Mouse (Mus musculus) kidney, postnatal 10 days (tissue): Measurements from ENCODE around the gene Dus4l.
"Not testable (repeated sequence)": the region's sequence is repeated elsewhere in the genome, so short reads cannot be mapped to it uniquely, and the experiment has no call there.

Experiments
- DNase-seq: peaks from one replicate; pipeline ENCODE4 v3.0.0; 2021; ENCODE audit warnings: mixed read lengths

The Dus4l gene

GRCm38 (mm10) chr12:31654197-31654964 is at the start of gene Dus4l, which contains the start of gene Cog5:
Gene Dus4l (minus strand): TSS chr12:31654826.
Gene Cog5 (plus strand): TSS chr12:31654869.
- DNase-seq = peak; percentile 96

GRCm38 (mm10) chr12:31703904-31704303 is 49.3 kb upstream of the Dus4l start:
- no peak for DNase-seq

- DNase-seq = no peak
Measured at GRCm38 (mm10) chr12:31701411-31701810, 46.8 kb upstream of the Dus4l start.

DNA sequence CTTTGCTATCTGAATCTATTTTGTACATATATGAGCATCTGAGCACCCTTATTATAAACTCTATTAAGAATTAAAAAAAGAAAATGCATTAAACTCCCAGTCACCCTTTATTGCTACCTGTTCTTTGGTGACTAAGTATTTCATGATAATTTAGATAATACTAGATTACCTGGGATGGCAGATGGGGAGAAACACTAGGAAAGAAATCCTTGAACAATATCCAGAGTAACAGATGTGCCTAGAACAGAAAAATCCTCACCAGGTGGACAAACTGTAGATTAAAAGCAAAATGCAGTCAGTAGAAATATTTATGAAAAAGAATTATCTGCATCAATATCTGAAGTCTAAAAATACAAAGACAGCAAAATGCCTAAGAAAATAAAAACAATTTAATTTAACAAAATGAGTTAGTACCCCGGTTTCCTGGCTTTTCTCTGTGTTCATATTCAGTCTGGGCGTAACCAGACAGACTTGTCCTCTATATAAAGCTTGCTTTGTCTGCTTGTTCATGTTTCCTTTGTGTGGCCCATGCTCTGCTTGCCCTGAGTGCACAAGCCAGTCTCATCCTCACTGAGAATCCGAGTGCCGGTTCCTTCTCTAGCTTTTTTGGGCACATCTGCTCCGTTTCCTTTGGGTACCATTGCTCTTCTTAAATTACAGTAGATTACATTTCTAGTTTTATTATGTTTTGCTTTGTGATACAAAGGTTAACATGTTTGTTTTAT is 46.2 kb upstream of the Dus4l start:
- DNase-seq = no peak

DNA sequence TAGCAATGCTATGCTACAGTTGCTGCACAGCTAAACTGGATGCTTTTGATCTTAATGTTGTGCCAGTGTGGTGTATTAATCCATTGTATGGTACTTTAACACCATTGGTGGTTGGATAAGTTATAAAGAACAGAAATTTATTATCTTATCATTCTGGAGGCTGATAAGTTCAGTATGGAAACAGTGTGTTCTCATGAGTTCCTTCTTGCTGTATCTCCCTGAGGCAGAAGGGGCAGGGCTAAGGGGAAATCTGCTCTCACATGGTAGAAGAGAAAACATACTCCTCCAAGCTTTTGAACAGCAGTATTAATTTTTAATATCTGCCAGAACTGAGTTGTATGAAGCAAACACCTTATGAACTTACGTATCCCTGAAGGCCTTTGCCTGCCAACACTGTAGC is 38.7 kb upstream of the Dus4l start:
- DNase-seq = no peak

DNA sequence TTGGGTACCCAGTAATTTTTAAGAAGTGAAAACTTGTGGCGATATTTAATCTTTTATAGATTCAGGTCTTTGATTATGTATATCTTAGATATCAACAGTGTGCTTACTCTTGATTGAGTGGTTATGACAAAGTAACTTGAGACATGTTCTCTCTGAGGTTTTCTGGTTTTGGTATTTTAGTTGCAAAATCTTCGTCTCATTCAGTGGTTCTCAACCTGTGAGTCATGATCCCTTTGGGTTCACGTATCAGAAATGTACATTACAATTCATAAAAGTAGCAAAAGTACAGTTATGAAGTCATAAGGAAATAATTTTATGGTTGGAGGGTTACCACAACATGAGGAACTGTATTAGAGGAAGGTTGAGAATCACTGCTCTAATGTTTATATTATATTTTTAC is 32.1 kb upstream of the Dus4l start:
- DNase-seq = no peak

GRCm38 (mm10) chr12:31667187-31667586 is 12.6 kb upstream of the Dus4l start:
- DNase-seq = no peak

GRCm38 (mm10) chr12:31665999-31666398 is 11.4 kb upstream of the Dus4l start:
- no peak for DNase-seq

DNA sequence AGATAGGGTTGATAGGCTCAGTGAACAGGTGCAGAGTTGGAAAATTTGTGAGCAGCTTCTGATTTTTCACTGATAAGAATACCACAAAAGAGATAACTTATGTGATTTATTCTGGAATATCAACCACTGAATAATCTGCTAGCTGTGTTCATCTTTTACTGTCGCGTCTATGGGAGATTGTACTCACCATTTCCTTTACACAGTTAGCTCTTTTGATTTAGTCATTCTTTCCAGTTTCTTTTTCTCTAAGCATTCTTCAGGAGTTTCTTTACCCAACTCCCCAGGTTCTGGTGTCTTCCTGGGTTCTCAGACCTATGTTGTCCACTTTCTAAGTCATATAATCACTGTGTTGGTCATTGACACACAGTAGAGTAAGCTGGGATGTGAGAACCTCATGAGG is 2.2 kb upstream of the Dus4l start:
- no peak for DNase-seq

- DNase-seq = no peak
Measured at GRCm38 (mm10) chr12:31654965-31655477, 395 bp upstream of the Dus4l start.

DNA sequence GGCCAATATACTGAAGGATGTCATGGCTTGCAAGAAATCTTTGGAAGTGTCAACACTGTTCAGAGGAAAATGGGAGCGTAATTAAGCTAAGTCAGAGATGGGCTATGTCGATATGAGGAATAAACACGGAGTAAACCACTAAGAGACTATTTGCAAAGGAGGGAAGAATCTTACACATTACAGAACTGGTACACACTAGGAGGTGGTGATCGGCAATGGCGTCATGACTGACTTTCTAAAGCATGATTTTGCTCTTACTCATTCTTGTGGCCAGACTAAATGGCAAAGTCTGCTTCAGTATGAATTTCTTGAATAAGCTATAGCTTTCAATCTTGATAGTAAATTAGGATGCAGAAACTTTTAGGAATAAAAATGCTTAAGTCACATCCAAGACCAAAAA is 1.0 kb downstream of the Dus4l start:
- DNase-seq = no peak

DNA sequence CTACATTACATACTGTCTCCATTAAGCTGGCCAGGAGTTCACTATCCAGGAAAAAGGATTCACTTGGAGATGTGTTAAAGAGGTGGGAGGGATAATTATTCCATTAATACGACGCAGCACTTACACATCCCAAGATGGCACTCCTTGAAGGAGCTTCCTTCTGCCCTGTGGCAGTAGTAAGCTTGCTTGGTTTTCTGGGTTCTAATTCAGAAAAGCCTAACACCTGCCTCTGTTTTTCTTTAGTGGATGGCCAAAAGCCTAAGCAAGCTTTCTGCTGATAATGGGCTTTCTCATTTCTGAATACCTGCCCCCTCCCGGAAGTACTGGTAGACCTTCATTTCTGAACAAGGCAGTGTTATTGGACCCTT is 19.4 kb downstream of the Dus4l start:
- no peak for DNase-seq

- DNase-seq = peak; percentile 89
Measured at GRCm38 (mm10) chr12:31634343-31635239, 20.0 kb downstream of the Dus4l start, which contains the start of gene Bcap29. Gene Bcap29 (minus strand): TSS chr12:31634658.

DNA sequence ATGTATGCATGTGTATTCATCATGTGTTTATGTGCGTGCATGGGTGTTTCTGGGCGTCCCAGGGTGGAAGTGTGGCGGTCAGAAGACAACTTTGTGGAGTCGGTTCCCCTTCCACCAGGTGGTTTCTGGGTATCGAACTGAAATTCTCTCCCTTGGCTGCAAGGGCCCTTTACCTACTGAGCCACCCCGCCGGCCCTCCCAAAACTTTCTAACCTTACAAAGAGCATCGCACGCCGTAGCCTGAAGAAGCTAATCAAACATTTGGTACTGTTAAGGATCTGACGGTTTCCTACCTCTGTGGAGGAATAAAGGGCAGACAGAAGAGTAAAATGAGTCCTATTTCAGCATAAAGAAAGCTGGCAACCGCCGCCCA is 20.7 kb downstream of the Dus4l start:
- DNase-seq = peak; percentile 16

- not testable (repeated sequence) for DNase-seq
Measured at GRCm38 (mm10) chr12:31628396-31628795, 26.2 kb downstream of the Dus4l start.

DNA sequence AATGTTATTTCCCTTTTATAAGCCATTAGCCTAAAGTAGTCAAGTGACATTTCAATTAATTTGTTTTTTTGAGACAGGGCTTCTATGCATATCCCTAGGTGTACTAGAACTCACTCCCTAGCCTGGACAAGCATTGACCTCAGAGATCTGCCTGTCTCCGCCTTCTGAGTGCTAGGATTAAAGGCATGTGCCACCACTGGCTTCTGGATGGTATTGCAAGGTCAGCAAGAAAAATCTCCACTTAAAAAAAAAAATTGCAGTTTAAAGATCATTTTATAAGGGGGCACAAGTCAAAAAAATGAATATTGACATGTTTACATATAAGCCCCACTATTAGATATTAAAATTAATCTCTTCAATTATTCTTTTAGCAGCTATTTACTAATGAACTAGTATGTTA is 29.6 kb downstream of the Dus4l start:
- DNase-seq = no peak

DNA sequence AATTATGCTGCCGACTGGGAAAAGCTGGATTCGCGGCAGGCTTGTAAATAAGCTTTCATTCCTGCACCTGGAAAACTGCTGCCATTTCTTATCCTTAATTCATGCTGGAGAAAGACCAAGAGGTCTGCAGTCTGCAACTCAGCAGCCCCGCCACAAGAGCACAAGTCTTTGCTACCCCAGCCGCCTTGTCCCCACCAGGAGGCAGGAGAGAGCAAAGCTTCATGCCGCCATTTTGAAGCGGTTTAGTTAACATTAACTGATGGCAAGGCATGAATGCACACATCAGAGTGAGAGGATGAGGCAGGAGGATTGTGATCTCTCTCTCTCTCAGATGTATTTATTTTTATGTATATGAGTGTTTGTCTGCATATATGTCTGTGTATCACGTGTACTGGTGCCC is 34.5 kb downstream of the Dus4l start:
- DNase-seq = no peak

DNA sequence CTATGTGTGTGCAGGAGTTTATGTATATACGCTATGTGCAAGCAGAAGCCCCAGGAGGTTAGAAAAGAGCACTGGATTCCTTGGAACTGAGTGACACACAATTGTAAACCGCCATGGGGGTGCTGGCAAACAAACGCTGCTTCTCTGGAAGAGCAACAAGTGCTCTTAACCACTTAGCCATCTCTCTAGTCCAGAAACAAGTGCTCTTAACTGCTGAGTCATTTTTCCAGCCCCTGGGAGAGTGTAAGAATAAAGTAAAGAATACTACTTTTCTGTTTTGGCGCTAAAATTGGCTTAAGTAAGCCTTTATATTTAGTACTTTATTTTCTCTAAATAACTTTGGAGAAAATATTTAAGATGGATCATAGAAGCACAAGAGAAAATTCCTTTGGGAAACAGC is 41.3 kb downstream of the Dus4l start:
- no peak for DNase-seq

GRCm38 (mm10) chr12:31608138-31608537 is 46.5 kb downstream of the Dus4l start:
- no peak for DNase-seq

DNA sequence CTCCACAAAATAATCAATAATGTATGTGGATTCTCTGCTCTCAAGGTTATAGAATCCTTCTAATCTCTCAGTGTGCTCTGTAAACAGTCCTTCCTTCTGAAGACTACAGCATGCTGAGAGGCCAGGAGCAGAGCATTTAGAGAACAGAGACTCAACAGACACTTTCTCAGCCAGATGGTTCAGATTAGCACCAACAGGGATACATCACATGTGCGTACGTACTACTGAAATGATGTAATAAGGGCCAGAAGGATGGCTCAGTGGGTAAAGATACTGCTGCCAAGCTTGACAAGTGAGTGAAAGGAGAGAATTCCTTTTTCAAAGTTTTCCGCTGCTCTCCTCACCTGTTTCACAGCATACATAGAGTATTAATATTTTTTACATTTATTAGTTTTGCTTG is 49.7 kb downstream of the Dus4l start:
- DNase-seq = no peak

DNA sequence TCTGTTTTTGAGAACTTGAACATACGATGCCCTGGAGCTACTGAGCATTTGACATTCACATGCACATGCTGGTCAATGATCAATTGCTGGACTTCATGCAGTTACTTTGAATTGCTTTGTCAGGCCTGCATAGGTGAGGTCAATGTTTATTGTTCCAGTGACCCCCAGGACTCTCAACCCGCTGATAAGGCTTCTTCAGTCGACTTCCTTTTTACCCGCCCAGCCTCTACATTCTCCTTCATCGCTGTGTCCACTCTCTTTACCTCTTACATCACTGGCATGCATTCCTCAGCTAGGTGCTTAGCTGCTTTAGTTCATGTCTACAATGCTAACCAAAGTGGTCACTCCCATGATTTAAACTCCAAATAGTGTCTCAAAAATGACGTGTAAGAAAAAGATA is 51.0 kb downstream of the Dus4l start:
- DNase-seq = no peak

DNA sequence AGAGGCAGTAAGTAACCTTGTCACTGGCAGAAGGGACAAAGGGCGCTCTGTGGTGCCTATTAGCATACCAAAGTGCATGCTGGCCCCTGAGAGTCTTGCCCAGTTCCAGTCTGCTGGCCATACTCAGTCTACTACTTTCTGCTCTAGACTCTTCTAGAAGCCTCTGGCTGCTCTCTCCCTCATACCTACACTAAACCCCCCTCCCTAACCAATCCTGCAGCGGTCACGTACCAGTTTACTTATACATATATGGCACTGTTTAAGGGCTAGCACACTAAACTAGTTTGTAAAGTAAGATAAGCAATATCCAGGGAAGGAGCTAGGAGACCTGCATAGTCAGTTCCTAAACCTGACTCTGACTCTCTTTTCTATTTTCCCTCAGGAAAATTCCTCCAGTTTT is 60.3 kb downstream of the Dus4l start:
- no peak for DNase-seq

GRCm38 (mm10) chr12:31592011-31592410 is 62.6 kb downstream of the Dus4l start:
- no peak for DNase-seq
